Mouse (Mus musculus) left cerebral cortex, adult 9 months (tissue): ENCODE measurements at regions not wholly inside any gene's neighbourhood (a gene's known extent, or its start where the extent isn't known, plus 50 kb on each side); places are given as distances from the start of the nearest gene placed in this dataset.

Experiments
- DNase-seq, 2 experiments: peaks; one replicate each; pipeline ENCODE4 v3.0.0; 2022; ENCODE audit warnings: low spot score in 2 of 2

- DNase-seq: no peak
Observed at GRCm38 (mm10) chr6:103405961-103406360, 104.4 kb upstream of the Chl1 start.

GRCm38 (mm10) chr6:103414888-103415287 lies 95.5 kb upstream of the Chl1 start:
- no peak for DNase-seq

- no peak for DNase-seq
Observed at GRCm38 (mm10) chr6:103421013-103421933, 89.1 kb upstream of the Chl1 start.

GRCm38 (mm10) chr6:103430933-103431594 lies 79.3 kb upstream of the Chl1 start:
- peak in 1 of 2 experiments; percentile 13 for DNase-seq

GRCm38 (mm10) chr6:103431595-103431957 lies 78.8 kb upstream of the Chl1 start:
- DNase-seq: no peak
